9 mouse cellular contexts compared by ENCODE assay signal in genomic region chr12:104642337-104642736, GRCm38 (mm10).
DNase-seq lines count a peak whose midpoint lies in the region; ATAC-seq and TF ChIP-seq lines count a peak whose summit lies in the region.
"Had no signal": no experiment of that assay in that cellular context is flagged by ENCODE, and none has a peak within 500 bp of the region (broad histone marks: within the 10 kb centered on the region; RNA-seq: fewer than 3 reads in every experiment).

No protein-coding gene starts in this region.

- H3K36me3 ChIP-seq in midbrain, postnatal 0 days (ENCODE audit: insufficient read depth, low read length), result no peaks in the 10 kb centered on the region
- H3K36me3 ChIP-seq in midbrain, embryonic 15.5 days (replicated peaks), result no peaks in the 10 kb centered on the region
- H3K36me3 ChIP-seq in liver, embryonic 12.5 days, result no peaks in the 10 kb centered on the region
- H3K36me3 ChIP-seq: liver, embryonic 15.5 days had no signal

- no peak for ATAC-seq in frontal cortex, adult (ENCODE audit: low TSS enrichment)
- no peak for ATAC-seq in midbrain, postnatal 0 days (ENCODE audit: low FRiP score)
- ATAC-seq in midbrain, embryonic 15.5 days (replicated peaks), result no peak
- no peak for ATAC-seq in liver, embryonic 12.5 days

- H3K9ac ChIP-seq in midbrain, postnatal 0 days (replicated peaks; ENCODE audit: low read length, poor library complexity, severe bottlenecking), result no peak overlapping the region
- H3K9ac ChIP-seq in midbrain, embryonic 15.5 days, result no peak overlapping the region
- no peak overlapping the region for H3K9ac ChIP-seq in liver, embryonic 12.5 days
- H3K9ac ChIP-seq: liver, embryonic 15.5 days had no signal

- no peak overlapping the region for H3K27ac ChIP-seq in midbrain, postnatal 0 days (ENCODE audit: low read depth, low read length)
- H3K27ac ChIP-seq in midbrain, embryonic 15.5 days, result no peak overlapping the region
- no peak overlapping the region for H3K27ac ChIP-seq in liver, embryonic 12.5 days
- H3K27ac ChIP-seq: liver, embryonic 15.5 days had no signal

- H3K4me1 ChIP-seq in midbrain, postnatal 0 days (ENCODE audit: insufficient read depth, low read length), result no peaks in the 10 kb centered on the region
- H3K4me1 ChIP-seq in midbrain, embryonic 15.5 days, result peaks cover 10% of the 10 kb centered on the region
- no peaks in the 10 kb centered on the region for H3K4me1 ChIP-seq in liver, embryonic 12.5 days
- H3K4me1 ChIP-seq: liver, embryonic 15.5 days had no signal

- peak; percentile 4 to 8 for DNase-seq in frontal cortex, postnatal 36 days (ENCODE audit: low spot score in 2 of 2)
- DNase-seq in midbrain, postnatal 0 days (ENCODE audit: low spot score), result peak; percentile 42
- peak; percentile 24 for DNase-seq in heart, postnatal 4 days
- peak; percentile 62 for DNase-seq in testis, postnatal 10 days (ENCODE audit: low spot score)
- no peak for DNase-seq in embryo, embryonic 11 days

- no peaks in the 10 kb centered on the region for H3K9me3 ChIP-seq in midbrain, postnatal 0 days (ENCODE audit: low read length)
- H3K9me3 ChIP-seq in midbrain, embryonic 15.5 days, result no peaks in the 10 kb centered on the region
- no peaks in the 10 kb centered on the region for H3K9me3 ChIP-seq in liver, embryonic 12.5 days (replicated peaks)
- H3K9me3 ChIP-seq: liver, embryonic 15.5 days had no signal

- H3K27me3 ChIP-seq in midbrain, postnatal 0 days (ENCODE audit: insufficient read depth, low read length), result no peaks in the 10 kb centered on the region
- H3K27me3 ChIP-seq in midbrain, embryonic 15.5 days (replicated peaks), result peaks cover 4% of the 10 kb centered on the region; the same call in 1 of the 2 replicates
- H3K27me3 ChIP-seq in liver, embryonic 12.5 days (replicated peaks), result peaks cover 25% of the 10 kb centered on the region

- H3K4me2 ChIP-seq in midbrain, postnatal 0 days (ENCODE audit: low read depth, low read length, poor library complexity, severe bottlenecking), result no peak overlapping the region
- H3K4me2 ChIP-seq in midbrain, embryonic 15.5 days, result no peak overlapping the region
- no peak overlapping the region for H3K4me2 ChIP-seq in liver, embryonic 12.5 days
- H3K4me2 ChIP-seq: liver, embryonic 15.5 days had no signal

- WGBS in midbrain, postnatal 0 days, result 50% methylated on average over 7 of the region's 7 CpGs
- 59% methylated on average over 7 of the region's 7 CpGs for WGBS in midbrain, embryonic 15.5 days
- WGBS in liver, embryonic 12.5 days (ENCODE audit: insufficient replicate concordance), result 43% methylated on average over 7 of the region's 7 CpGs

- no peak overlapping the region for H3K4me3 ChIP-seq in midbrain, postnatal 0 days (ENCODE audit: low read depth, low read length)
- no peak overlapping the region for H3K4me3 ChIP-seq in midbrain, embryonic 15.5 days
- H3K4me3 ChIP-seq in liver, embryonic 12.5 days, result no peak overlapping the region
- H3K4me3 ChIP-seq: liver, embryonic 15.5 days had no signal

- no peak for TF ChIP-seq CTCF in midbrain, postnatal 0 days (IDR thresholded peaks at IDR 0.05)
